Mouse (Mus musculus) liver, adult 2 months (tissue): ENCODE measurements at regions not wholly inside any gene's neighbourhood (a gene's known extent, or its start where the extent isn't known, plus 50 kb on each side); places are given as distances from the start of the nearest gene placed in this dataset.

Experiments used
- CTCF ChIP-seq: fragments of 200-500 bp; IDR thresholded peaks from 2 replicates; pipeline ENCODE4 v1.5.1; 2011; ENCODE audit warnings: low read depth, low read length, control low read depth
- POLR2A ChIP-seq: fragments of 200-500 bp; IDR thresholded peaks from 2 replicates; pipeline ENCODE4 v1.6.1; 2011; ENCODE audit warnings: low read length, control low read depth; ENCODE audit not compliant: insufficient read depth; ENCODE audit errors: extremely low read depth

GRCm38 (mm10) chr2:138937165-138937564 lies 556.5 kb upstream of the Sptlc3 start:
- TF ChIP-seq POLR2A (no peak), CTCF (no peak)
